Mouse (Mus musculus) kidney, adult 18-20 months (tissue): ENCODE results near the gene Mrpl49.

Source experiments
- DNase-seq: peaks from one replicate; pipeline ENCODE4 v3.0.0; 2021

Mrpl49 gene

GRCm38 (mm10) chr19:6035966-6036585 lies 21.5 kb downstream of the Mrpl49 start:
- DNase-seq = no peak

DNA sequence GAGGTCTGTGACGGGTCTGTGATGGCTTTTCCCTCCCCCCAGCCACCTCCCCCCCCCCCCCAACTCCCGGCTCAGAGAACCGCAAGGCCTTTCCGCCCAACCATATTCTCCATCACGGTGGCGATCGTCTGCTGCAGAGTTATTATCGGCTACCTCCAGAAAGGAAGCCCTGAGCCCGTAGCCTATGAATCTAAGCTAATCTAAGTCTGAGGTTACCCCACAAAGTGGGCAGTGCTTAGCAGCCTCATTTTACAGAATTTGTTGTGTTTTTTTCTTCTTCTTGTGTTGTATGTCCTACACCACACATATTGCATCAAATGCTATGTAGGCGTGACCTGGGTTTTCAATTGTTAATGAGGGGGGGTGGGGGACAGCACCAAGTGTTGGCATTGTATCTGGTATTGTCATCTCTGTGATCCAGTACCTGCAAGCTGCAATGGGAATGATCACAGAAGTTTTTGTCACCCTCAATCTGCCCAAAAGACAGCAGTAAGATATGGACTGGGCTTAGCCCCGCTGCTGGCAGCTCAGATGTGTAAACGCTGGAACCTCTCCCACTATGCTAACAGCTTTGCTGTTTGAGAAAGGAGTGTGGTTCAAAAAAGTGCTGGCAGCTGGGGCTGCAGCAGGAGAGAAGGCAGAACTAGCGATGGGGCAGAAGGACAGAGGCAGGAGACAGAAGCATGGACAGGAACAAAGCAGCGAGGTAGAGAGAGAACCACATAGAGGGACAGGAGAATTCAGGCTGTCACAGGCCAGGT lies 26.9 kb downstream of the Mrpl49 start:
- DNase-seq = no peak

GRCm38 (mm10) chr19:6029426-6029825 lies 28.2 kb downstream of the Mrpl49 start:
- DNase-seq = no peak

DNA sequence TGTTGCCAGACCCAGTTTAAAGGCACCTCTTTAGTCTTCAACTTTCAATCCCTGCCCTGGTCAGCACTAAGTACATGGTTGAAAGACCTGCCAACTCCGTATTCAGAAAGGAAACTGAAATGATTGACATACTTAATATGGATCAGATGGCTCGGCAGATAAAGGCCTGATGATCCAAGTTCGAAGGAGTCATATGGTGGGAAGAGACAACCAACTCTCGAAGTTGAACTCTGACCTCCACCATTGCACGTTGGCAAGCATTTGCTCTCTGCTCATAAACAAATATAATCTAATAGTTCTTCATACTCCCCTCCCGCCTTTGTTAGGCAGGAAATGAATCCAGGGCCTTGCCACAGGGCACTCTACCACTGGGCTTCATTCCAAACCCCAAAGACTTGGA lies 28.6 kb downstream of the Mrpl49 start:
- no peak for DNase-seq

GRCm38 (mm10) chr19:6023930-6024329 lies 33.7 kb downstream of the Mrpl49 start:
- DNase-seq = no peak

DNA sequence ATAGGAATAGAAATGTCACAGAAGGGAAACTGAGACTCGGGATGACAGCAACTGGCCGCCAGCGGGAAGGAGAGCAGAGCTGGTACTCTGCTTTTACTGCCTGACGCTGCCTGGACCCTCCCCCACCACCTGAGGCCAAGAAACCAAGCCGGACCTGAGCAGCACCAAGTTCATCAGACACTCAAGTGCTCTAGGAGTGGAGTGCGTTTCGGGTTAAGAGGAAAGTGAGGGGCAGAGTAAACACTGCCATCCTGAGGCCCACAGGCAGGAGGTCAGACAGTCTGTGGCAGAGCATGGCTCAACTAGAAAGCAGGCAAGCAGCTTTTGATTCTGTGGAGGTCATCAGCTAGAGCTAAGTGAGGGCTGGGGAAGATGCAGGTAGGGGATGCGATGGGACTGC lies 34.5 kb downstream of the Mrpl49 start:
- no peak for DNase-seq

DNA sequence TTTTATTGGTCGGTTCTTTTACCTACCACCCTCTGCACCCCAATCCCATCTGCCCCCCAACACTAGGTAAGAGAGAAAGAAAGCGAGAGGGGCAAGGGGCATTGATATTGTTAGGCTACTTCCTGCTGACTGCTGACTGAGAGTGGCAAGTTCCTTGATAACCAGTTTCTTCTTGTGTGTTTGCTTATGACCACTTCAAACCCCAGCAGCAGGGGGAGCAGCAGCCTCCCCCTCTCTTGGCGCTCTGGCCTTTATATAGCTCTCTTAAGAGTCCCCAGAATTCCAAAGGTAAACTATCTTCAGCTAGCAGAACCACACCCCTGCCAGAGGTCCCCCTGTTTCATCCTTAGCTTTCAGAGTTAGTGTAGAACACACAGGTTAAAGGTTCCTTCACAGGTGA lies 37.3 kb downstream of the Mrpl49 start:
- no peak for DNase-seq

DNA sequence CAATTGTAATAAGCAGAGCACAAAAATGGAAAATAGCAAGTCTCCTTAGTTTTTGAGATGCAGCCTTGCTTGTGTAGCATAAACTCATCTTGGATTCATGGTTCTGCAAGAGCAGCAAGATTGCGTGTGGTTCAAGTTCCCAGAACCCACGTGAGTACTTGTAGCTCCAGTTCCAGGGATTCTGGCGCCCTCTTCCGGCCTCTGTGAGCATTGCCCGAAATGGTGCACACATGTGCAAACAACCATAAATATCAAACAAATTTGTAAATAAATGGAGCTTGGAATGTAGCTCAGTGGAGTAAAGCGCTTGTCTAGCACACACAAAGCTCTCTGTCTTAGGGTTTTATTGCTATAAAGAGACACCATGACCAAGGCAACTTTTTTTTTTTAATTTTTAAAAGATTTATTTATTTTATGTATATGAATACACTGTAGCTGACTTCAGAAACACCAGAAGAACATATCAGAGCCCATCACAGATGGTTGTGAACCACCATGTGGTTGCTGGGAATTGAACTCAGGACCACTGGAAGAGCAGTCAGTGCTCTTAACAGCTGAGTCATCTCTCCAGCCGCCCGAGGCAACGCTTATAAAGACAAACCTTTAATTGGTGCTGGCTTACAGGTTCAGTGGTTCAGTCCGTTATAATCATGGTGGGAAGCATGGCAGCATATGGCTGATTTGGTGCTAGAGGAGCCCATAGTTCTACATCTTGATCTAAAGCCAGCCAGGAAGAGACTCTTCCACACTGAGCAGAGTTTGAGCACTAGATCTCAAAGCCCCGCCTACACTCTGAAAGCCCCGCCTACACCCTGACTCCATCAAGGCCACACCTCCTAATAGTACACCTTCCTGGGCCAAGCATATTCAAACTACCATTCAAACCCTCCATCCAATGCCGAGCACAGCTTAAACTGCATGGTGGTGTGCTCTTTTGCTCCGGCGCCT lies 39.2 kb downstream of the Mrpl49 start:
- DNase-seq = peak; percentile 90

DNA sequence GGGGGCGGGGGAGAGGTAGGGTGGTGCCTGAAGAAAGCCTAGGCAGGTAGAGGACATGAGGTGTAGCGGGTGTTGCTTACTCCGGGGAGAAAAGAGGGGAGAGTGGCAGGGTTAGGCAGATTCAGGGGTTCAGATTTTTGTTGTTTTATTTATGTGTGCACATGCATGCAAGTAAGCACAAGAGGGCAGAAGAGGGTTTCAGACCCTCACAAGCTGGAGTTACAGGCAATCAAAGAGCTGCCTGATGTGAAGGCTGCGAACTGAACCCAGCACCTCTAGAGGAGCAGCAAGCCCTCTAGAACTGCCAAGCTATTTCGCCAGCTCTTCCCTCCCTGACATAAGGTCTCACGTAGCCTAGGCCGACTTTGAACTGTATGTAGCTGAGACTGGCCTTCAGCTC lies 41.1 kb downstream of the Mrpl49 start:
- no peak for DNase-seq

DNA sequence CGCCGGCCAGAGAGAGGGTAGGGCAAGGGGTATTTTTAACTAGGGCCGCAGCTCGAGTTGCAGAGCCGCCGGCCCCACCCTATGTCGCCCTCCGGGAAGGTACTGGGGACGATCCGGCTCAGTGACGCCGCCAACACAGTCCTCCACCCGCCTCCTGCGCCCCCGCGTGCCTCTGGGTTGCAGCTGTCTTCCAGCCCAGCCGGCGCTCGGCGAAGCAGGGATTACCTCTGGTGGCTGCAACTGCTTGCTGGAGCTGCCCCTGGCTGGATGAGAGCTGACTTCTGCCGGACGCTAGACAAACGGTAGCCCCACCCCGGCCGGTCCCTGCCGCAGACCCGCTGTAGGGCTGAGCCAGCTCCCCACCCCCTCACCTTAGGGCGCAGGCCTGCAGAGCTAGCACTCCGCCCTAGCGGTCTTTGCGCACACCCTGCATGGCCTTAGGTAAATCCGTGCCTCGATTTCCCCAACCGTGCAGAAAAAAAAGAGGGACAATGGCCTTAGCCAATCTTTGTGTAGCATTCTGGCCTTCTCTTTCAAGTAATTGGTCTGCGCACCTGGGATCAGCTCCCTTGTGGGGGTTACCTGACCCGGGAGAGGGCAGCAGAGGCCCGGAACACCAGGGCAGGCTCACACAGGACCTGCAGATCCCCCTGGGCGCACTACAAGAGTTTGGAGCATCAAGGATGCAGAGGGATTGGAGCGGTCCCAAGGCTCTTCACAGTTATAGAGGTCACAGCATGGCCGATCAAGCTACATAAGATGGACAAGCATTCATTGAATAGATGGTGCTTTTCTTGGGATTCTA lies 41.9 kb downstream of the Mrpl49 start, which contains the start of gene Capn1:
Gene Capn1, minus strand, starts transcription at position 387 of the 805 bp plus-strand sequence.
- peak; percentile 75 for DNase-seq

DNA sequence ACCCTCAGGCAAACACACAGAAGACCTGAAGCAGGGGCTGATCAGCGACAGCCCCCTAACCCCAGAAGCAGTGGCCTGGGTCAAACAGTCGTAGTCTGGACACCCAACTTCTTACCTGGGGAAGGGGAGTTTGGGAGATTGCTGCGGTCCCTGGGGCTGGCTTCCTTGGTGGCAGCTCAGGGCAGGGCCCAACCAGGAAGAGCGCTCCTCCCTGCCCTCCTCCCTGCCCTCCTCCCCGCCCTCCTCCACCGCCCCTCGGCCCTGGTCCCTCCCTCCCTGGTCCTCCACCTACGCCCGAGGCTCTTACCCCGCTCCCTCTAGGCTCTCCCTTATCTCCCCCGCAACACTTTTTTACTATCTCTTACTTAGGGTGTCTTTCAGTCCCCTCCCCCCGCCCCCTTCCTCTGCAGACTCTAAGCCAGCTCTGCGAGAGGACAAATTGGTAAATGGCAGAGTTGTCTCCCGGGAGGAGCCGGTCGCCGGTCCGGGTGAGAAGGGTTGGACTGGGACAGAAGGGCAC lies 42.5 kb downstream of the Mrpl49 start:
- peak; percentile 57 for DNase-seq

GRCm38 (mm10) chr19:6013691-6014090 lies 43.9 kb downstream of the Mrpl49 start:
- no peak for DNase-seq

DNA sequence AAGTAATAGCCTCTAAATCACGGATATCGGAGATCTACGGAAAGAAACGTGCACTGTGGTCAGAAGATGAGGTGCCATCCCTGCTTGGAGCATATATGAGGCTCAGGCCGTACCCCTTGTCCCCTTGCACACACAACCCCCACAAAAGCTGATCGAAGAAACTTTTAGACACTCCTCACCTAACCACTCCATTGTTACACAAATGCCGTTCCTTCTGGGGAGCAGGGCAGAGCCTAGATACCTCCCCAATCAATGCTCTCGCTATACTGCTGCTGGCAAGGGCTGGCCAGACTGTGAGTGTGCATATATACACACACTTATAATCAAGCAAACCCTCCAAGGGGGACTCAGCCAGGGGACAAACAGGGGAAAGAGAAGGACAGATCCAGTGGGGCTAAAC lies 48.4 kb downstream of the Mrpl49 start:
- DNase-seq = no peak

GRCm38 (mm10) chr19:6007013-6007412 lies 50.6 kb downstream of the Mrpl49 start:
- DNase-seq = no peak

DNA sequence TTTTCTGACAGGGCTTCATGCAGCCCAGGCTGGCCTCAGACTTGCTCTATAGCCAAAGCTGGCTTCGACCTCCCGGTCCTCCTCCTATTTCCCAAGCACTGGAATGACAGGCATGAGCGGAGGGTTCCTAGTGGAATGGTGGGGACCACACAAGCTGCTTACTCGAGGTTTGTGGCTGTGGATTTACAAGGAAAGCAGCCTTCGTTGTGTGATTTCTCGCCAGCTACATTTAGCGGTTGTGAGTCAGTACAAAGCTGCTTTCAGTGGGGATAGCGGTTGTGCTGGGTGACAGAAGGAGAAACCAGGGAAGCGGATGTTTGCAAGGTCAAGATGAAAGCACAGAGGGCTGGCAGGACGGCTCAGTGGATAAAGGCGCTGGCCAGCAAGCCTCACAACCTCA lies 52.0 kb downstream of the Mrpl49 start:
- no peak for DNase-seq
